ENCODE assay signal across 12 mouse cellular contexts in genomic region chr5:149272535-149272934, GRCm38 (mm10). TPM values are rescaled to one million over a fixed set of nuclear protein-coding genes. Genes with fewer than 3 reads are reported as not detected.
A peak's percentile ranks its signal among the peaks of the same experiment; 100 is the strongest.
DNase-seq lines count a peak whose midpoint lies in the region; ATAC-seq lines count a peak whose summit lies in the region.
"Had no signal": no experiment of that assay in that cellular context is flagged by ENCODE, and none has a peak within 500 bp of the region (broad histone marks: within the 10 kb centered on the region; RNA-seq: fewer than 3 reads in every experiment).

No protein-coding gene starts in this region.

- no peaks in the 10 kb centered on the region for H3K27me3 ChIP-seq in liver, embryonic 12.5 days (replicated peaks)
- H3K27me3 ChIP-seq in hindbrain, embryonic 10.5 days (ENCODE audit: insufficient read depth, poor library complexity, severe bottlenecking): no peaks in the 10 kb centered on the region
- H3K27me3 ChIP-seq: hindbrain, embryonic 15.5 days; limb, embryonic 13.5 days had no signal

- H3K36me3 ChIP-seq in liver, embryonic 12.5 days: no peaks in the 10 kb centered on the region
- no peaks in the 10 kb centered on the region for H3K36me3 ChIP-seq in hindbrain, embryonic 10.5 days
- H3K36me3 ChIP-seq: hindbrain, embryonic 15.5 days; limb, embryonic 13.5 days had no signal

- H3K4me2 ChIP-seq in liver, embryonic 12.5 days: no peak overlapping the region
- H3K4me2 ChIP-seq: hindbrain, embryonic 15.5 days; limb, embryonic 13.5 days had no signal

- H3K9me3 ChIP-seq in liver, embryonic 12.5 days (replicated peaks): 0 out of 2 replicates have a peak, but pooled peaks cover 5% of the 10 kb centered on the region
- 0 out of 2 replicates have a peak, but pooled peaks cover 4% of the 10 kb centered on the region for H3K9me3 ChIP-seq in hindbrain, embryonic 10.5 days
- H3K9me3 ChIP-seq: hindbrain, embryonic 15.5 days; limb, embryonic 13.5 days had no signal

- no peak overlapping the region for H3K4me3 ChIP-seq in liver, embryonic 12.5 days
- H3K4me3 ChIP-seq in hindbrain, embryonic 10.5 days: no peak overlapping the region
- H3K4me3 ChIP-seq: hindbrain, embryonic 15.5 days; limb, embryonic 13.5 days had no signal

- 33% methylated on average over 4 of the region's 4 CpGs for WGBS in liver, embryonic 12.5 days (ENCODE audit: insufficient replicate concordance)
- 85% methylated on average over 4 of the region's 4 CpGs for WGBS in hindbrain, embryonic 10.5 days

- peaks cover 32% of the 10 kb centered on the region for H3K4me1 ChIP-seq in liver, embryonic 12.5 days
- 0 out of 2 replicates have a peak, but pooled peaks cover 2% of the 10 kb centered on the region for H3K4me1 ChIP-seq in hindbrain, embryonic 10.5 days (replicated peaks)
- H3K4me1 ChIP-seq: hindbrain, embryonic 15.5 days; limb, embryonic 13.5 days had no signal

- no peak overlapping the region for H3K9ac ChIP-seq in liver, embryonic 12.5 days
- H3K9ac ChIP-seq: hindbrain, embryonic 15.5 days; limb, embryonic 13.5 days had no signal

- H3K27ac ChIP-seq in liver, embryonic 12.5 days: no peak overlapping the region
- no peak overlapping the region; the same call in 1 of the 2 replicates for H3K27ac ChIP-seq in hindbrain, embryonic 10.5 days
- H3K27ac ChIP-seq: hindbrain, embryonic 15.5 days; limb, embryonic 13.5 days had no signal

- no peak for ATAC-seq in liver, embryonic 12.5 days
- ATAC-seq in granulocyte monocyte progenitor cell, adult 5-6 weeks (replicated peaks; ENCODE audit: poor library complexity, severe bottlenecking): peak; percentile 64

- peak; percentile 36 for DNase-seq in liver
- peak; percentile 69 for DNase-seq in lung, postnatal 25 days (ENCODE audit: low spot score)
- peak; percentile 46 for DNase-seq in thymus, postnatal 25 days
- DNase-seq in hindbrain, embryonic 10.5 days (ENCODE audit: low spot score): no peak
- no peak for DNase-seq in ovary, postnatal 10 days (ENCODE audit: low spot score)
- DNase-seq: cerebellum, postnatal 14 days; gastrocnemius, postnatal 10 days; right cerebral cortex, adult 18-20 months had no signal

RNA-seq across cellular contexts. Expression of gene Alox5ap, which starts 8.0 kb away (rescaled TPM):
- 17.9 and 18.6 TPM in 2 replicates for polyA plus RNA-seq in liver, embryonic 12.5 days (2016; fragmentation: Nextera tagmentation; extraction: Ambion mirVana)
- 387 and 445 TPM in 2 replicates for total RNA-seq in granulocyte monocyte progenitor cell, adult 5-6 weeks (2014; fragmentation: Nextera tagmentation)
- total RNA-seq in granulocyte monocyte progenitor cell, adult 5-6 weeks (2017): 356 and 457 TPM in 2 replicates
- 5.1 and 7.5 TPM in 2 replicates for polyA plus RNA-seq in hindbrain, embryonic 10.5 days (2016; fragmentation: Nextera tagmentation; extraction: Ambion mirVana)

Comparison
In these comparisons a context has a peak if more than half of its experiments do, and no peak if none do; other contexts are left out.
1. DNase-seq: peak in liver (single experiment), lung, postnatal 25 days (single experiment) and thymus, postnatal 25 days (single experiment); none in hindbrain, embryonic 10.5 days (single experiment) and ovary, postnatal 10 days (single experiment).